ENCODE assay signal across 7 mouse cellular contexts in the genomic region with DNA sequence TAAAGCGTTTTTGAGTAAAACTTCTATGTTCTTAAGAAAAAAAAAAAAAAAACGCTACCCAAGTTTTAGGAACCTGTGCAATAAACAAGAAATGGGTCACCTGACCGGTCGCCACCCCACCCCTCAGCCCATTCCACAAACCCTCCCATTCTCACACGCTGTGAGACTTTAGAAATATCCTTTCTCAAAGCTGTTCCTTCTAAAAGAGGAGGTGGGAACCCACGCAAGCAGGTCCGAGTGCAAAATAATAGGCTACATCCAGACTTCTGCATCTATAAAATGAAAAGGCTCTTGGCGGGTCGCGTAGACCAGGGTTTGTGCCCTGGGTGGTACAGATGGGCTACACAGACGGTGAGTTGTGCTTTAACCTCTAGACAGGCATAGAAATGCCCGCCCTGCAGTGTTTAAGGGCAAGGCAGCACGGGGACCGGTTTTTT. TPM values are rescaled to one million over a fixed set of nuclear protein-coding genes. Genes with fewer than 3 reads are reported as not detected.
DNase-seq lines count a peak whose midpoint lies in the region; ATAC-seq and TF ChIP-seq lines count a peak whose summit lies in the region.

No protein-coding gene starts in this region.

- H3K4me3 ChIP-seq in neural tube, embryonic 11.5 days (ENCODE audit: low read depth, low read length), result peak overlapping the region; percentile 96
- peak overlapping the region; percentile 39 for H3K4me3 ChIP-seq in liver, adult 2 months (ENCODE audit: insufficient read depth, low read depth, low read length)
- H3K4me3 ChIP-seq in neural tube, embryonic 14.5 days (ENCODE audit: low read depth, low read length), result peak overlapping the region; percentile 38

- peak overlapping the region; percentile 76 for H3K4me2 ChIP-seq in neural tube, embryonic 11.5 days (ENCODE audit: low read depth)
- peak overlapping the region; percentile 66 for H3K4me2 ChIP-seq in neural tube, embryonic 14.5 days (ENCODE audit: low read depth, low read length)

- no peak for DNase-seq in neural tube, embryonic 11.5 days (ENCODE audit: low spot score)
- no peak for DNase-seq in neural tube, embryonic 10.5 days (ENCODE audit: extremely low spot score, low spot score)
- no peak for DNase-seq in brain, embryonic 14.5 days (ENCODE audit: low read depth)
- DNase-seq in liver, adult 2 months (ENCODE audit: extremely low read depth, low read depth, low spot score), result no peak
- DNase-seq in adrenal gland, adult (ENCODE audit: inconsistent age in 2 of 2, low spot score in 1 of 2), result no peak

- peaks cover 18% of the 10 kb centered on the region for H3K79me2 ChIP-seq in liver, adult 2 months (ENCODE audit: control insufficient read depth, insufficient read depth, low read length)

- H3K27me3 ChIP-seq in neural tube, embryonic 11.5 days (ENCODE audit: control insufficient read depth, insufficient read depth, low read length), result no peaks in the 10 kb centered on the region
- H3K27me3 ChIP-seq in liver, adult 2 months (ENCODE audit: control insufficient read depth, insufficient read depth, low read length), result no peaks in the 10 kb centered on the region
- H3K27me3 ChIP-seq in neural tube, embryonic 14.5 days (ENCODE audit: control insufficient read depth, insufficient read depth, low read length), result no peaks in the 10 kb centered on the region

- H3K9ac ChIP-seq in neural tube, embryonic 11.5 days (ENCODE audit: low read length), result peak overlapping the region; percentile 54
- peak overlapping the region; percentile 83 for H3K9ac ChIP-seq in liver, adult 2 months (ENCODE audit: low read depth, low read length)
- peak overlapping the region; percentile 52 for H3K9ac ChIP-seq in neural tube, embryonic 14.5 days (replicated peaks; ENCODE audit: low read depth, low read length)

- no peak for ATAC-seq in neural tube, embryonic 11.5 days (ENCODE audit: insufficient read depth, low FRiP score, low TSS enrichment)
- ATAC-seq in frontal cortex, adult (ENCODE audit: low TSS enrichment), result peak; percentile 1; the same call in 1 of the 2 replicates
- no peak for ATAC-seq in neural tube, embryonic 14.5 days (ENCODE audit: low read depth)

- peaks cover 8% of the 10 kb centered on the region; the same call in 1 of the 2 replicates for H3K4me1 ChIP-seq in neural tube, embryonic 11.5 days (ENCODE audit: control insufficient read depth, insufficient read depth, low read length)
- peaks cover 6% of the 10 kb centered on the region; the same call in 1 of the 2 replicates for H3K4me1 ChIP-seq in liver, adult 2 months (ENCODE audit: control insufficient read depth, insufficient read depth, low read length)
- peaks cover 15% of the 10 kb centered on the region for H3K4me1 ChIP-seq in neural tube, embryonic 14.5 days (ENCODE audit: control insufficient read depth, insufficient read depth, low read length)

- TF ChIP-seq CTCF in brain, embryonic 14.5 days (IDR thresholded peaks at IDR 0.05; ENCODE audit: borderline replicate concordance, extremely low read depth, insufficient read depth, insufficient read length), result no peak
- TF ChIP-seq CTCF in liver, adult 2 months (IDR thresholded peaks at IDR 0.05; ENCODE audit: low read depth, low read length), result no peak

- TF ChIP-seq POLR2A in brain, embryonic 14.5 days (IDR thresholded peaks at IDR 0.05; ENCODE audit: borderline replicate concordance, extremely low read depth, insufficient read depth, insufficient read length, poor library complexity, severe bottlenecking), result 0 out of 2 replicates have a peak, but pooled peaks have one; percentile 5
- no peak for TF ChIP-seq POLR2A in liver, adult 2 months (IDR thresholded peaks at IDR 0.05; ENCODE audit: extremely low read depth, insufficient read depth, low read length)

- H3K9me3 ChIP-seq in neural tube, embryonic 11.5 days (ENCODE audit: control insufficient read depth, low read length), result no peaks in the 10 kb centered on the region
- no peaks in the 10 kb centered on the region for H3K9me3 ChIP-seq in neural tube, embryonic 14.5 days (ENCODE audit: control insufficient read depth, low read length)

- 2% methylated on average over 14 of the region's 14 CpGs for WGBS in neural tube, embryonic 11.5 days
- WGBS in liver, adult 2 months, result 6% methylated on average over 14 of the region's 14 CpGs
- under 1% methylated on average over 14 of the region's 14 CpGs for WGBS in neural tube, embryonic 14.5 days

- H3K36me3 ChIP-seq in neural tube, embryonic 11.5 days (ENCODE audit: control insufficient read depth, insufficient read depth, low read length), result no peaks in the 10 kb centered on the region; the same call in 1 of the 2 replicates
- peaks cover 13% of the 10 kb centered on the region for H3K36me3 ChIP-seq in liver, adult 2 months (ENCODE audit: control insufficient read depth, insufficient read depth, low read length)
- peaks cover 8% of the 10 kb centered on the region; the same call in 1 of the 2 replicates for H3K36me3 ChIP-seq in neural tube, embryonic 14.5 days (ENCODE audit: control insufficient read depth, insufficient read depth, low read length)

- peak overlapping the region; percentile 90 for H3K27ac ChIP-seq in neural tube, embryonic 11.5 days (ENCODE audit: low read depth, low read length)
- H3K27ac ChIP-seq in liver, adult 2 months (replicated peaks; ENCODE audit: insufficient read depth, low read depth, low read length), result peak overlapping the region; percentile 99
- peak overlapping the region; percentile 97 for H3K27ac ChIP-seq in neural tube, embryonic 14.5 days (ENCODE audit: low read depth, low read length)

RNA-seq across cellular contexts. Expression of gene Tob1, which starts 1.5 kb away (rescaled TPM):
- polyA plus RNA-seq in neural tube, embryonic 11.5 days (2014; fragmentation: Nextera tagmentation; extraction: Ambion mirVana), result 33.3 and 35.6 TPM in 2 replicates
- 29.6 and 29.9 TPM in 2 replicates for polyA plus RNA-seq in brain, embryonic 14.5 days (2012; rRNA removed)
- 39.9 and 50.1 TPM in 2 replicates for total RNA-seq in liver, adult 2 months (2014; rRNA removed)
- polyA plus RNA-seq in liver, adult 2 months (2012; rRNA removed), result 47.1 and 72.2 TPM in 2 replicates
- 27.9 and 31.1 TPM in 2 replicates for polyA plus RNA-seq in neural tube, embryonic 14.5 days (2014; fragmentation: Nextera tagmentation; extraction: Ambion mirVana)

RNA-seq across cellular contexts. Expression of gene Wfikkn2, which starts 36.1 kb away (rescaled TPM):
- polyA plus RNA-seq in neural tube, embryonic 11.5 days (2014; fragmentation: Nextera tagmentation; extraction: Ambion mirVana), result 1.2 and 2.5 TPM in 2 replicates
- 6.8 and 9.4 TPM in 2 replicates for polyA plus RNA-seq in brain, embryonic 14.5 days (2012; rRNA removed)
- total RNA-seq in liver, adult 2 months (2014; rRNA removed), result under 0.01 TPM in 1 of 2 replicates, not detected in the other
- 0.04 TPM in 1 of 2 replicates, not detected in the other for polyA plus RNA-seq in liver, adult 2 months (2012; rRNA removed)
- 0.24 and 1.8 TPM in 2 replicates for polyA plus RNA-seq in neural tube, embryonic 14.5 days (2014; fragmentation: Nextera tagmentation; extraction: Ambion mirVana)

Comparison
In these comparisons a context has a peak if more than half of its experiments do, and no peak if none do; other contexts are left out.
1. H3K4me3 ChIP-seq: peak in every context shown above with its lines; median percentile 96 in neural tube, embryonic 11.5 days; 39 in liver, adult 2 months; 38 in neural tube, embryonic 14.5 days.